Mouse (Mus musculus): ENCODE measurements around the gene Mapk8ip1. TPM values are rescaled to one million over a fixed set of nuclear protein-coding genes. Genes with fewer than 3 reads are reported as not detected.

Gene Mapk8ip1
- total RNA-seq, 2 experiments from 2014 or later, result 392 to 397 TPM

GRCm38 (mm10) chr2:92361795-92362194 lies 39.3 kb downstream of the Mapk8ip1 start:
- intact Hi-C loops (cut with DNase I), result no loop called here
- DNase-seq (ENCODE audit: low spot score in 2 of 2), result no peak

GRCm38 (mm10) chr2:92360893-92361292 lies 40.2 kb downstream of the Mapk8ip1 start:
- intact Hi-C loops (cut with DNase I), result no loop called here

GRCm38 (mm10) chr2:92360186-92360823 lies 40.8 kb downstream of the Mapk8ip1 start:
- intact Hi-C loops (cut with DNase I), result no loop called here
- DNase-seq (ENCODE audit: low spot score in 2 of 2), result no peak

More at GRCm38 (mm10) chr2:92360893-92361292, 40.2 kb downstream of the Mapk8ip1 start:
- DNase-seq (ENCODE audit: low spot score in 2 of 2), result no peak

- intact Hi-C loops (cut with DNase I), result no loop called here
- no peak for DNase-seq (ENCODE audit: low spot score in 2 of 2)
Observed at GRCm38 (mm10) chr2:92359301-92359700, 41.8 kb downstream of the Mapk8ip1 start.

- intact Hi-C loops (cut with DNase I), result no loop called here
- DNase-seq (ENCODE audit: low spot score in 2 of 2), result no peak
Observed at GRCm38 (mm10) chr2:92354224-92354623, 46.8 kb downstream of the Mapk8ip1 start.

- no peak for DNase-seq (ENCODE audit: low spot score in 2 of 2)
- intact Hi-C loops (cut with DNase I), result no loop called here
Observed at GRCm38 (mm10) chr2:92353402-92353801, 47.7 kb downstream of the Mapk8ip1 start.

- DNase-seq (ENCODE audit: low spot score in 2 of 2), result no peak
- intact Hi-C loops (cut with DNase I), result no loop called here
Observed at GRCm38 (mm10) chr2:92350686-92351085, 50.4 kb downstream of the Mapk8ip1 start.

- no peak for DNase-seq (ENCODE audit: low spot score in 2 of 2)
- intact Hi-C loops (cut with DNase I), result no loop called here
Observed at GRCm38 (mm10) chr2:92349589-92350425, 51.3 kb downstream of the Mapk8ip1 start.

- DNase-seq (ENCODE audit: low spot score in 2 of 2), result no peak
- intact Hi-C loops (cut with DNase I), result no loop called here
Observed at GRCm38 (mm10) chr2:92347191-92347590, 53.9 kb downstream of the Mapk8ip1 start.

GRCm38 (mm10) chr2:92342418-92342817 lies 58.6 kb downstream of the Mapk8ip1 start:
- intact Hi-C loops (cut with DNase I), result no loop called here
- no peak for DNase-seq (ENCODE audit: low spot score in 2 of 2)

Small RNA genes lying within 50 kb of the gene (microRNA-seq; reads per million reads assigned to microRNA genes)
- gene Mir7000, result 3.4 to 5.4 reads per million in 2 experiments

Other genes with a start within 250 kb of the Mapk8ip1 start
- 10 to 100 TPM; 36.5 to 41.2 TPM for gene Pex16, start 26.6 kb downstream of the Mapk8ip1 start, total RNA-seq (2021)
- gene Large2, start 26.4 kb downstream of the Mapk8ip1 start, total RNA-seq (2021), result under 1 TPM; 0.42 to 0.77 TPM
- 1 to 10 TPM; 2.9 to 4.0 TPM for gene 1700029I15Rik, start 18.7 kb downstream of the Mapk8ip1 start, total RNA-seq (2021)
- 100 to 1,000 TPM; 109 to 116 TPM for gene Cry2, start 32.8 kb upstream of the Mapk8ip1 start, total RNA-seq (2021)
- 10 to 100 TPM; 20.5 to 22.1 TPM for gene Slc35c1, start 59.3 kb upstream of the Mapk8ip1 start, total RNA-seq (2021)
- gene Chst1, start 198.4 kb upstream of the Mapk8ip1 start, total RNA-seq (2021), result 100 to 1,000 TPM; 217 to 239 TPM